Mouse (Mus musculus): ENCODE results near the gene Erg.

The Erg gene

GRCm38 (mm10) chr16:95353838-95354237, 232.6 kb downstream of the Erg start:
- no peak for DNase-seq (ENCODE audit: low read depth, low spot score)

- DNase-seq (ENCODE audit: low read depth, low spot score) = no peak
Measured at GRCm38 (mm10) chr16:95352266-95352665, 234.1 kb downstream of the Erg start.

- peak; percentile 28 for DNase-seq (ENCODE audit: low read depth, low spot score)
Measured at GRCm38 (mm10) chr16:95350499-95350898, 235.9 kb downstream of the Erg start.

GRCm38 (mm10) chr16:95349745-95350144, 236.6 kb downstream of the Erg start:
- DNase-seq (ENCODE audit: low read depth, low spot score) = no peak

- DNase-seq (ENCODE audit: low read depth, low spot score) = no peak
Measured at GRCm38 (mm10) chr16:95349344-95349743, 237.0 kb downstream of the Erg start.

- no peak for DNase-seq (ENCODE audit: low read depth, low spot score)
Measured at GRCm38 (mm10) chr16:95348555-95348954, 237.8 kb downstream of the Erg start.

GRCm38 (mm10) chr16:95347202-95347601, 239.2 kb downstream of the Erg start:
- DNase-seq (ENCODE audit: low read depth, low spot score) = no peak

- DNase-seq (ENCODE audit: low read depth, low spot score) = peak; percentile 64
Measured at GRCm38 (mm10) chr16:95345882-95346281, 240.5 kb downstream of the Erg start.

GRCm38 (mm10) chr16:95344961-95345360, 241.4 kb downstream of the Erg start:
- no peak for DNase-seq (ENCODE audit: low read depth, low spot score)

- no peak for DNase-seq (ENCODE audit: low read depth, low spot score)
Measured at GRCm38 (mm10) chr16:95342030-95342429, 244.4 kb downstream of the Erg start.

- peak; percentile 80 for DNase-seq (ENCODE audit: low read depth, low spot score)
Measured at GRCm38 (mm10) chr16:95340885-95341791, 245.3 kb downstream of the Erg start.

GRCm38 (mm10) chr16:95332159-95332558, 254.2 kb downstream of the Erg start:
- DNase-seq (ENCODE audit: low read depth, low spot score) = no peak

- peak; percentile 35 for DNase-seq (ENCODE audit: low read depth, low spot score)
Measured at GRCm38 (mm10) chr16:95321945-95322625, 264.3 kb downstream of the Erg start.
